Mouse (Mus musculus) layer of hippocampus, adult 2 months (tissue): ENCODE data around the gene Irs2. TPM values are rescaled to one million over a fixed set of nuclear protein-coding genes. Genes with fewer than 3 reads are reported as not detected.

Experiments
- DNase-seq, 2 experiments: peaks; one replicate each; pipeline ENCODE4 v3.0.0; 2022; ENCODE audit warnings: low spot score in 2 of 2
- H3K27ac ChIP-seq: fragments of 200-600 bp; 2 replicates; pipeline ENCODE4 v1.8.1; 2022
- H3K4me3 ChIP-seq: fragments of 200-600 bp; 2 replicates; pipeline ENCODE4 v1.8.1; 2022; ENCODE audit warnings: mild to moderate bottlenecking
- CTCF ChIP-seq: fragments of 200-600 bp; conservative IDR thresholded peaks from 2 replicates; pipeline ENCODE4 v1.8.1; 2022; ENCODE audit warnings: antibody characterized with exemption, mild to moderate bottlenecking, moderate library complexity
- total RNA-seq, 2 experiments: library from RNA; stranded (reverse); gene quantifications; 2 replicates each; pipeline ENCODE4 v1.2.3; 2021

Gene Irs2
- total RNA-seq, 2 experiments from 2014 or later = 74.3 to 74.9 TPM

GRCm38 (mm10) chr8:10972851-10973452 is 35.3 kb downstream of the Irs2 start:
- no peak for DNase-seq
- TF ChIP-seq CTCF = no peak
- no peak overlapping the region for H3K27ac ChIP-seq
- H3K4me3 ChIP-seq = no peak overlapping the region

- no peak for DNase-seq
- H3K27ac ChIP-seq = no peak overlapping the region
- TF ChIP-seq CTCF = no peak
- no peak overlapping the region for H3K4me3 ChIP-seq
Measured at GRCm38 (mm10) chr8:10971984-10972383, 36.3 kb downstream of the Irs2 start.

GRCm38 (mm10) chr8:10971509-10971908 is 36.7 kb downstream of the Irs2 start:
- H3K4me3 ChIP-seq = no peak overlapping the region
- H3K27ac ChIP-seq = no peak overlapping the region
- DNase-seq = no peak
- no peak for TF ChIP-seq CTCF

DNA sequence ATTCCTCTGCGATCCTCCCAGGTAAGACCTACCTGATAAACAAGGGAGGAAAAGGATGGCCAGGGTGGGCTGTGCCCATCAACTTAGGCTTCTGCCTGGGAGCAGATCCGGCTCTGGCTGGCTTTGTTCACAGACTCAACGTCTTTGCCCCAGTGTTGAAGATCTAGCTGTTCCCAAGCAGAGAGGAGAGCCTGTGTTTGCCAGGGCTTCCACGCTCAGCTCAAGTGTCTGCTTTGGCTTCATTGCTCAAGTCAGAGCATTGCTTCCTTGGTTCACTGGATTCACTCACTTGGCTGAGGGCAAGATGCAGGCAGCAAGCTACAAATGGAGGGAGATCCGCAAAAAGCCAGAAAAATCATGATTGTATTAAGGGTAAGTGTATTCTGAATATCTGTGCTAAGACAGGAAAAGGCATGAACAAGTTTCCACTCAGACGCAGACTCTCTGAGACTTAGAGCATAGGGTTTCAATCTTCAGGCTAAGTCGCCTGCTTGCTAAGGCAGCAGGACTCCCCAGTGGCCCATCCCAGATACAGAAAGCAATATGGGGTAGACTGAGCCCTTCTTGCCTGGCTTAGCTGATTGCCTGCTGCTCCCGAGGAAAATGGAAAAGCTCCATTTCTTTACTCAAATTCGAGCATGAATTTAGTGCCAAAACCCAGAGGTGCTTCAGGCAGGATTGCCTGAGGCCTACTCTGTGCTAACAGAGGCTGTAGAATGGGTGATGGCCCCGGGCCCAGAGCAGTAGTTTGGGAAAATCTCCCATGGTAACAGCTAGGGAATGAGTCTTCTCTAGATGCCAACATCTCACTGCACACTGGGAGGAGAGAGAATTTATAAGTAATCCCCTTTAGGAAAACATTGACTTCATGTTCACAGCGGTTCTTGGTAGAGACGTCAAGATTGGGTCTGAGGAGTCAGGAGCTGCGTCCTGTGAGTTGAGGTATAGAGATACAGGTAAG is 37.5 kb downstream of the Irs2 start:
- Histone ChIP-seq H3K27ac (no peak overlapping the region), H3K4me3 (no peak overlapping the region)
- no peak for DNase-seq
- no peak for TF ChIP-seq CTCF

DNA sequence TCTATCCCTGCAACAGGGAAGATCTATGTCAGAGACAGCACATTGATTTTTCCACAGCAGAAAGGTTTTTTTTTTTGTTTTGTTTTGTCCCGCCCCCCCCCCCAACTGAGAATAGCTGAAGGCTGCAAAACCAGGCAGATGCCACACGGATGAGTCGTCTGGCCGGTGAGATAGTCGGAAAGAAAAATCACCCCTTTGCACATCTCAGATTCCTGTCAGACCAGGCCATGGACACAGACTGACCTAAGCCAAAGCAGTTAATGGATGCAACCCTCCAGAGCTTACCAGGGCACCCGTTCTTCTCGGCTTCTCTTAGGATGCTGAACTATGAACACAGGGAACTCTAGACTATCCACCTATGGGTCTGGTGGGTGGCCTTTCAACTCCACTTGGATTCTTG is 39.6 kb downstream of the Irs2 start:
- Histone ChIP-seq H3K27ac (no peak overlapping the region), H3K4me3 (no peak overlapping the region)
- no peak for DNase-seq
- TF ChIP-seq CTCF = no peak

DNA sequence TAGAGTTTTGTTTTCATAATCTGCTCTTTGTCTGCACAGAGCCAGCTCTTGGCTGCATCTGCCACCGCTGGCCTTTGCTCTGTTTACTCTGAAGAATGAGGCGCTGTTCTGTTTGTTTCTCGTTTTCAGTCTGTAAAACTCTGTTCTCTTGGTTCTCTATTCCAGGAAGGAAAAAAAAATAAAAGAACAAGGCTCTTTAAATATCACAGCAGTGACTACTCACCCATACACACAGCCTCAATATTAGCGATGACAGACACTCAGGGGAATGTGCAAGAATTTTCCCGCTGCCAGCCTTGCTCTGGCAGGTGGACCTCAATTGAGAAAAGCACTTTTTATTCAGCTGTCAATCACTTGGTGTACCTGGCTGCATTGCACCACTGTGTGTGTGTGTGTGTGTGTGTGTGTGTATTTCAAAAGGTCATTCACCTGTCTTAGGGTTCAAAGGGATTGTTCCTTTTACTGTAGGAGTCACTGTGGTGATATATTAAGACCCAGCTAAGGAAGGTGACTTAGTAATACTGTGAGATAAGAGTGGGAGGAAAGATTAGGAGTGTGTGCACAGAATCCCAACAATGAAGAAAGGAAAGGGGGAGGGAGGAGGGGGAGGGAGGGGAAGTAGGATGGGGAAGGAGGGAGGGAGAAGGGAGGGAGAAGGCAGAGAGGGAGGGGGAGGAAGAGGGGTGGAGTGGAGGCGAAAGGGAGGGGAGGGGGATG is 42.7 kb downstream of the Irs2 start:
- no peak for TF ChIP-seq CTCF
- Histone ChIP-seq H3K27ac (peak overlapping the region; percentile 70; the same call in 1 of the 2 replicates), H3K4me3 (no peak overlapping the region)
- no peak for DNase-seq

GRCm38 (mm10) chr8:10964511-10965099 is 43.7 kb downstream of the Irs2 start:
- H3K27ac ChIP-seq = peak overlapping the region; percentile 70
- no peak for DNase-seq
- no peak for TF ChIP-seq CTCF
- H3K4me3 ChIP-seq = no peak overlapping the region

GRCm38 (mm10) chr8:10961989-10962388 is 46.3 kb downstream of the Irs2 start:
- DNase-seq = no peak
- H3K4me3 ChIP-seq = no peak overlapping the region
- no peak for TF ChIP-seq CTCF
- no peak overlapping the region for H3K27ac ChIP-seq

DNA sequence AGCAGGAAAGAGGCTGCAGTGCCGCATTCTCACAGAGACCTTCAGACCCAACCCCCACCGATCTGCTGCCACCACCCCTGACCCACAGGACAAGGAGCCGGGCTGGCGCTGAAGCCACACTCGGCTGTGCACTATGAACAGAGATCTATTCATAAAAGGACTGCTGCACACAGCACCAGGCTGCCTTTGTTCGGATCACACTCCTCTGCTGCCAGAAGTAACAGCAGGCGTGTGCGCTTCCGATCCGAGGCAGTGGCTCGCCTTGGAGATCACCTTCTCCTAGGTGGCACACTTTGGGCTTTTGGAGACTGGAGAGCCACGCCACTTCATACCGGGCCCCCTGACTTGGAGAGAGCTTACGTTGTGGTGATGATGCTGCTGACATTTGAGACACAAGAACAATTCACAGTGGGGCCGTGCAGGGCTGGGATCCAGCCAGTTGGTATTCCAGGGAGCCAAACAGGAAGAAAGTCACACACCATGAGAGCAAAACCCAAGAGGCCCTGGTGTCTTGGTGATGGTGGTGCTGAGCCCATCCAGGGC is 47.9 kb downstream of the Irs2 start:
- Histone ChIP-seq H3K27ac (peak overlapping the region; percentile 53), H3K4me3 (peak overlapping the region; percentile 31; the same call in 1 of the 2 replicates)
- peak; percentile 21 to 25 for DNase-seq
- no peak for TF ChIP-seq CTCF

DNA sequence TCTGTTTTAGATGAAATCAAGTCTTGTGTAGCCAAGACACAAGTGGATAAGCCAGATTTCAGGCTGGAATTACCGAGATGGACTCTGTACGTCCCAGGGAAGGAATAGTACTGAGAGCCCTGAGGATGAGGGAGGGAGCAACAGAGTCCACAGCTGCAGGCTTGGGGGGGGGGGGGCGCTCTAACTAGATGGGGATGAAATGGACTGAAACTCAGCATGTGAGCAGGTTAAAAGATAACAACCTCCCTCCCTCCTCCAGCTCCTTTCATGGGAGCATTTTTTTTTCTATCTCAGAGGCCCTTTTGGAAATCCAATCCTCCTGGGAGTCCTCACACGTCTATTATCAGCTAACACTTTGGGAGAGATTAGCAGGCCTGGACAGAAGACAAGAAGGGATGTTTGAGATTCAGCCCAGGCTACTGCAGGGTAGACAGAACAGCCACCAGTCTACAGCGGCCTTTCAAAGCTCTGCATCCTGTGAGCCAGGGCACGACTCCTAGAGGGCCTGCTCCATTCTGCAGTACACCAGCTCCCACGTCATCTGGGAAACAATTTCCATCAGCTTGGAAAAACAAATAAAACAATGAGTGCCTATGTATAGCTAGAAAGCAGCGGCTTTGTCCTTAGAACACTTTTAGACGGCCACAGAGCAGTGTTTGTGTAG is 50.8 kb downstream of the Irs2 start:
- Histone ChIP-seq H3K4me3 (no peak overlapping the region), H3K27ac (peak overlapping the region; percentile 32; the same call in 1 of the 2 replicates)
- peak; percentile 21; the same call in 1 of the 2 replicates for TF ChIP-seq CTCF
- no peak for DNase-seq

- Histone ChIP-seq H3K4me3 (no peak overlapping the region), H3K27ac (no peak overlapping the region)
- peak; percentile 61 for TF ChIP-seq CTCF
- peak; percentile 49 to 52 for DNase-seq
Measured at GRCm38 (mm10) chr8:10953346-10954053, 54.8 kb downstream of the Irs2 start.

DNA sequence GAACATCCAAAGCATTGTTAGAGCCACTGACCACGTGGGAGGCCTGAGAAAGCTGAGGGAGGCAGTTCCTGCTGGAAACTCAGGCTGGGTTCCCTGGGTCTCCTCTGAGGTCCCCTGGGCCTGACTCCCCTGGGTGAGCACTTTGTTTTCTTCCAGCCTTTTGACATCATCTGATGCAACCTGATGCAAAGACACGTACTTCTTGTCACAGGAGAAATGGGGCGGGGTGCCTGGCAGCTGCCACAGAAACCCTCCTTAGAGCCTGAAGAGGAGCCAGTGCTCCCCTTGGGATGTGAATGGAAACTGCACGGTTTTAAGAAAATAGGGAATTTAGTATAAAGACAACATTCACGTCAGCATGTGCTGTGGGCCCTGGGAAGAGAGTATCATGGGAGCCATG is 55.6 kb downstream of the Irs2 start:
- DNase-seq = no peak
- no peak overlapping the region for H3K27ac ChIP-seq
- no peak overlapping the region for H3K4me3 ChIP-seq
- TF ChIP-seq CTCF = peak; percentile 20
